Mouse (Mus musculus) hindbrain, embryonic 12.5 days (tissue): ENCODE results near the gene Gm36079. TPM values are rescaled to one million over a fixed set of nuclear protein-coding genes. Genes with fewer than 3 reads are reported as not detected.
"Not testable (repeated sequence)": the region's sequence is repeated elsewhere in the genome, so short reads cannot be mapped to it uniquely, and the experiment has no call there.

Source experiments
- ATAC-seq: fragments of 200-750 bp; cut with Nextera tagmentation; 2 replicates; pipeline ENCODE4 v1.8.0; 2017; ENCODE audit warnings: moderate TSS enrichment; ENCODE audit not compliant: low FRiP score
- H3K27ac ChIP-seq: fragments of 300-500 bp; sonication (generic); 2 replicates; pipeline ENCODE4 v1.5.1; 2016; ENCODE audit warnings: mild to moderate bottlenecking
- H3K27me3 ChIP-seq: fragments of 300-500 bp; sonication (generic); 2 replicates; pipeline ENCODE4 v1.6.1; 2016; ENCODE audit warnings: mild to moderate bottlenecking
- H3K36me3 ChIP-seq: fragments of 300-500 bp; sonication (generic); 2 replicates; pipeline ENCODE4 v1.6.1; 2016; ENCODE audit warnings: mild to moderate bottlenecking
- H3K4me1 ChIP-seq: fragments of 300-500 bp; sonication (generic); 2 replicates; pipeline ENCODE4 v1.6.1; 2016
- H3K4me2 ChIP-seq: fragments of 300-500 bp; sonication (generic); replicated peaks from 2 replicates; pipeline ENCODE4 v1.6.1; 2016; ENCODE audit warnings: mild to moderate bottlenecking
- H3K4me3 ChIP-seq: fragments of 300-500 bp; sonication (generic); 2 replicates; pipeline ENCODE4 v1.5.1; 2016; ENCODE audit warnings: mild to moderate bottlenecking
- H3K9ac ChIP-seq: fragments of 300-500 bp; sonication (generic); 2 replicates; pipeline ENCODE4 v1.6.1; 2016; ENCODE audit warnings: mild to moderate bottlenecking, moderate library complexity
- H3K9me3 ChIP-seq: fragments of 300-500 bp; sonication (generic); replicated peaks from 2 replicates; pipeline ENCODE4 v1.6.1; 2016; ENCODE audit warnings: mild to moderate bottlenecking
- WGBS: fragments of 180-500 bp; shearing (Covaris S2); methylation state at CpG from one replicate; pipeline ENCODE4 v1.1.7; 2016; 5-methylcytosine and 5-hydroxymethylcytosine counted together
- polyA plus RNA-seq: library from polyadenylated mRNA; unstranded; fragments of >200 nt; fragmentation: Nextera tagmentation; extraction: Ambion mirVana; gene quantifications from 2 replicates; pipeline ENCODE4 v1.2.1, GENCODE M21; 2016

The Gm36079 gene
- polyA plus RNA-seq, 1 experiment from 2014 or later: not detected

DNA sequence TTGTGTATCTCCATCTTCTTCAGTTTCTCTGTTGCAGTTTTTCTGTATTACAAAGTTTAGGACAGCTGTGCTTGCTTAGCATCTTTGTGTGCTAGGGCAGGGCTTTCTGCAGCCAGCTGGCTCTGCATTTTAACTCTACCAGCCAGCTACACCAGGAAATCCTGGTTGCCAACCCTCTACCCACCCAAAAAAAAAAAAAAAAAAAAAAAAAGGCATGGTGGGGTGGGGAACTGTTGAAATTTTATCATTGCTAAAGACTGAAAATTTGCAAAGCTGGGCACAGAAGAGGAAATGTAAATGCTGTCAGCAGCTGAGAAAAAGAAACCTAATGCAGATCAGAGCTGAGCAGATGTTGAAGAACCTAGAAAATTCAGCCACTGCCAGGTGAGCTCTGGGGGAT lies 16.7 kb downstream of the Gm36079 start:
- not testable (repeated sequence) for H3K9ac ChIP-seq, H3K4me3 ChIP-seq, H3K4me1 ChIP-seq, H3K27ac ChIP-seq, ATAC-seq, H3K9me3 ChIP-seq, H3K4me2 ChIP-seq, H3K27me3 ChIP-seq, H3K36me3 ChIP-seq

DNA sequence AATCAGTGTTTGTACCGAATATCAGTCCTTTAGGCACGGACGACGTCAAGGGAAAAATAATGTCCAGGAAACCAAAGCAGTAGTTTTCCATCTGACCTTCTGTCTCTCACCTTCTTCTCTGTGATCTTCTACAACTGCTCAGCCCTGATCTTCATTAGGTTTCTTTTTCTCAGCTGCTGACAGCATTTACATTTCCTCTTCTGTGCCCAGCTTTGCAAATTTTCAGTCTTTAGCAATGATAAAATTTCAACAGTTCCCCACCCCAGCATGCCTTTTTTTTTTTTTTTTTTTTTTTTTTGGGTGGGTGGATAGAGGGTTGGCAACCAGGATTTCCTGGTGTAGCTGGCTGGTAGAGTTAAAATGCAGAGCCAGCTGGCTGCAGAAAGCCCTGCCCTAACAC lies 27.6 kb downstream of the Gm36079 start:
- not testable (repeated sequence) for H3K27ac ChIP-seq, H3K9ac ChIP-seq, H3K4me1 ChIP-seq, H3K27me3 ChIP-seq, H3K36me3 ChIP-seq, H3K4me3 ChIP-seq, ATAC-seq, H3K9me3 ChIP-seq, H3K4me2 ChIP-seq
- no CpG with 5 or more reads among the region's 4 CpGs for WGBS

DNA sequence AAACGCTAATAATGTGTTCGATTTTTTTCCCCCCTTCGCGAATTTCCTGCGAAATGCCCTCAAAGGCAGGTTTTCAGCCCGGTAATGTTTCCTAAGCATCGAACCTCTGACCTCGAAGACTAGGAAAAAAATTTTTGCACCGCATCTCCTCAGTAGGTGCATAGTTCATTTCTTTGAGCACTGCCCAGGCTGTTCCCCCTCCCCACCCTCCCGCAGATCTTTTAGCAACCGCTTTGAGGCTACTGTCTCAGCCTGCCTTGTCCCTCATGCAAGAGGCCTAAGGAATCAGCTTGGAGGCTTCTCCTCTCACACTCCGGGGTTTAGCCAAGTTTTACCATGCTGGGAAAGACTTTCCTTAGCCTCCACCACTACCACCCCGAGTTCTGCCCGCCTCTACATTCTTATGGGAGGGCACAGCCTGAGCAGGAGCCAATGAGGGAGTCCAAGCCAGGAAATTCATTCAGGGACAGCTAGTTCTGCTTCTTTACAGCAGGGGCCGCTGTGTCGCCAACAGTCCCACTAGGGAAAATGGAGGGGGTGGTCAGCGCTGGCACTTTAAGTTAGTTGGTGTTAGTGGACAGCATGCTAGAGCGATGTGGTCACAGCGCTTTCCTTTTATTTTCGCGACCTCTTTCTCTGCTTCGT lies 28.2 kb downstream of the Gm36079 start:
- ATAC-seq: peak; percentile 88
- not testable (repeated sequence) for H3K9me3 ChIP-seq, H3K36me3 ChIP-seq, H3K4me3 ChIP-seq, H3K27ac ChIP-seq, H3K27me3 ChIP-seq, H3K9ac ChIP-seq, H3K4me2 ChIP-seq, H3K4me1 ChIP-seq
- WGBS: no CpG with 5 or more reads among the region's 22 CpGs

DNA sequence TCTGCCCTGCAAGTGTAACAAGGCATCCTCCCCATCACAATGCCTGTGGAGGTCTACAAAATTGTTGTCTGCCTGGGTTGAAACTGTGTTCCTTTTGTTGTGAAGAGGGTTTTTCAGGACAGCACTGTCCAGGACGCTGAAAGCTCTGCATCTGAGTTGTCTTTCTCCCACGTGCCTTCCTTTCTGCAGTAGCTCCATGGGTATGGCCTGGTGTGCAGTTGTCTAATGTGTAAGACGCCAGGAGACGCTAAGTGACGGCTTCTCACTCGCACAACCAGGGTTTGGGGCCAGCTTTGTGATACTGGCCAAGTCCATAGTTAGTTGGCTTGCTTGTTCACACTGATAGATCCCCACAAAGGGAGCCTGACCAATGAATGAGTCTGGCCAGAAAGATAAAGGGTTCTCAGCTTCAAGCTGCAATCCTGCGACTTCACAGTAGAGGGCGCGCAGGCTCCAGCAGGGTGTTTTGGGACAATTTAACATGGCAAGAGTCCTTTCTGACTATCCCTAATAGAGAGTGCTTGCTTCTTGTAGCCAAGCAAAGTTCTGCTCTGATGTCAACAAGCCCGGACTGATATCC lies 34.8 kb downstream of the Gm36079 start:
- H3K4me1 ChIP-seq, H3K4me3 ChIP-seq, H3K27me3 ChIP-seq, H3K36me3 ChIP-seq, H3K4me2 ChIP-seq, ATAC-seq, H3K9ac ChIP-seq, H3K9me3 ChIP-seq, H3K27ac ChIP-seq: not testable (repeated sequence)
- WGBS: no CpG with 5 or more reads among the region's 10 CpGs

DNA sequence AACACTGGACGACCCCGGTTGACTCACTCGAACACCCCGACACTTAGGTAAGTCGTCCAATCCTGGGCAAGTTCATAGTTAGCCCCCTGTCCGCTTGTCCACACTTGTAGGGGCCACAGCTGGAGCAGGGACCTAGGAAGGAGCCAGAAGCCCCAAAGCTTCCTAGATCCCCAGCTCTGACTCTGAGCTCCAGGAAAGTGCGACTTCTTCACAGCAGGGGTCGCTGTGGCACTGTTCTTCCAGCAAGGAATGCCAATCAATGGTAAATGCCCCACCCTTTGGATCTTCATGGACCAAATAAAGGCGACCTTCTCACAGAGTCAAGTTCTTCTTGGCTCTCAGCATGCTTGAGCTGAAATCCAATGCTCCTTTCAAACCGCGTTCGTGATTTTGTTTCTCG lies 35.5 kb downstream of the Gm36079 start:
- H3K36me3 ChIP-seq, H3K9me3 ChIP-seq, H3K4me2 ChIP-seq, H3K4me3 ChIP-seq, H3K27me3 ChIP-seq, H3K27ac ChIP-seq, H3K9ac ChIP-seq, H3K4me1 ChIP-seq: not testable (repeated sequence)
- ATAC-seq: peak; percentile 32; the same call in 1 of the 2 replicates
- no CpG with 5 or more reads among the region's 13 CpGs for WGBS

Other genes with a start within 250 kb of the Gm36079 start
- gene Zfp131, start 236.1 kb downstream of the Gm36079 start, polyA plus RNA-seq: 42.3 and 43.5 TPM in 2 replicates
- gene AF067063, start 196.8 kb downstream of the Gm36079 start, polyA plus RNA-seq: not detected in 2 replicates
- not detected in 2 replicates for gene D13Ertd608e, start 191.0 kb downstream of the Gm36079 start, polyA plus RNA-seq
- not detected in 2 replicates for gene Tcstv1, start 132.2 kb downstream of the Gm36079 start, polyA plus RNA-seq
- not detected in 2 replicates for gene Gm21761, start 97.7 kb downstream of the Gm36079 start, polyA plus RNA-seq
- gene B020031M17Rik, start 76.2 kb downstream of the Gm36079 start, polyA plus RNA-seq: not detected in 2 replicates
- not detected in 2 replicates for gene Gm21188, start 25.2 kb upstream of the Gm36079 start, polyA plus RNA-seq
- not detected in 2 replicates for gene Gm20767, start 113.2 kb upstream of the Gm36079 start, polyA plus RNA-seq
- gene Gm21818, start 145.4 kb upstream of the Gm36079 start, polyA plus RNA-seq: not detected in 2 replicates
- not detected in 2 replicates for gene Gm21762, start 188.9 kb upstream of the Gm36079 start, polyA plus RNA-seq
- not detected in 2 replicates for gene Gm21731, start 212.1 kb upstream of the Gm36079 start, polyA plus RNA-seq
- not detected in 2 replicates for gene AF067061, start 236.1 kb upstream of the Gm36079 start, polyA plus RNA-seq